Mouse (Mus musculus) MEL (cell line): ENCODE results near the gene Frem1.

Source experiments
- BHLHE40 ChIP-seq: IDR thresholded peaks from 2 replicates; pipeline ENCODE4 v1.6.1; 2012; ENCODE audit warnings: low read depth, mild to moderate bottlenecking, inconsistent platforms, low read length, improper control_type of control experiment, borderline replicate concordance
- CTCF ChIP-seq, 3 experiments: IDR thresholded peaks in 2 of 3; conservative IDR thresholded peaks in 1 of 3; 2 replicates each; pipeline ENCODE4 v1.5.1; 2011 to 2012; ENCODE audit warnings: low read length in 3 of 3, low read depth in 2 of 3, mild to moderate bottlenecking in 2 of 3, improper control_type of control experiment in 1 of 3, inconsistent platforms in 1 of 3, mixed read lengths in 1 of 3, moderate library complexity in 1 of 3; ENCODE audit not compliant: control insufficient read depth in 1 of 3, insufficient read depth in 1 of 3, poor library complexity in 1 of 3, severe bottlenecking in 1 of 3
- E2F4 ChIP-seq: IDR thresholded peaks from 2 replicates; pipeline ENCODE4 v1.6.1; 2011; ENCODE audit warnings: low read depth, low read length, improper control_type of control experiment, borderline replicate concordance
- EP300 ChIP-seq, 2 experiments: IDR thresholded peaks; 2 replicates each; pipeline ENCODE4 v1.6.1; 2011; ENCODE audit warnings: improper control_type of control experiment in 2 of 2, low read length in 2 of 2, low read depth in 1 of 2, mild to moderate bottlenecking in 1 of 2
- ETS1 ChIP-seq: IDR thresholded peaks from 2 replicates; pipeline ENCODE4 v1.6.1; 2012; ENCODE audit warnings: low read depth, mild to moderate bottlenecking, inconsistent platforms, low read length, improper control_type of control experiment, moderate library complexity
- HCFC1 ChIP-seq: IDR thresholded peaks from 2 replicates; pipeline ENCODE4 v1.6.1; 2012; ENCODE audit warnings: low read depth, mild to moderate bottlenecking, inconsistent platforms, low read length, improper control_type of control experiment, moderate library complexity
- KAT2A ChIP-seq: conservative IDR thresholded peaks from 2 replicates; pipeline ENCODE4 v1.6.1; 2012; ENCODE audit warnings: low read depth, low read length, improper control_type of control experiment, inconsistent platforms
- MAX ChIP-seq: IDR thresholded peaks from 2 replicates; pipeline ENCODE4 v1.6.1; 2011; ENCODE audit warnings: low read length, improper control_type of control experiment
- MXI1 ChIP-seq: IDR thresholded peaks from 2 replicates; pipeline ENCODE4 v1.6.1; 2011; ENCODE audit warnings: mild to moderate bottlenecking, low read depth, low read length, improper control_type of control experiment
- NRF1 ChIP-seq: IDR thresholded peaks from 2 replicates; pipeline ENCODE4 v1.6.1; 2014; ENCODE audit warnings: low read depth, mild to moderate bottlenecking, inconsistent platforms, low read length, improper control_type of control experiment, moderate library complexity; ENCODE audit not compliant: poor library complexity, insufficient read depth, severe bottlenecking
- POLR2A ChIP-seq, 2 experiments: IDR thresholded peaks; 2 replicates each; pipeline ENCODE4 v1.6.1; 2011 to 2012; ENCODE audit warnings: low read length in 2 of 2, mild to moderate bottlenecking in 2 of 2, control low read depth in 1 of 2, improper control_type of control experiment in 1 of 2, low read depth in 1 of 2, moderate library complexity in 1 of 2; ENCODE audit not compliant: control insufficient read depth in 1 of 2, insufficient read depth in 1 of 2, poor library complexity in 1 of 2
- POLR2AphosphoS2 ChIP-seq: IDR thresholded peaks from 2 replicates; pipeline ENCODE4 v1.6.1; 2011; ENCODE audit warnings: low read length, improper control_type of control experiment
- RCOR1 ChIP-seq: IDR thresholded peaks from 2 replicates; pipeline ENCODE4 v1.6.1; 2012; ENCODE audit warnings: low read depth, mild to moderate bottlenecking, inconsistent platforms, low read length, improper control_type of control experiment
- ZNF384 ChIP-seq: IDR thresholded peaks from 2 replicates; pipeline ENCODE4 v1.6.1; 2012; ENCODE audit warnings: low read depth, mild to moderate bottlenecking, inconsistent platforms, low read length, improper control_type of control experiment

GRCm38 (mm10) chr4:82945572-82946275 lies 106.4 kb downstream of the Frem1 start:
- TF ChIP-seq KAT2A (no peak), POLR2A (IDR thresholded peaks at IDR 0.05; ENCODE audit: control insufficient read depth in 1 of 2, insufficient read depth in 1 of 2, low read depth in 1 of 2, low read length in 2 of 2, poor library complexity in 1 of 2) (no peak), NRF1 (no peak), HCFC1 (no peak), EP300 (IDR thresholded peaks at IDR 0.05; ENCODE audit: low read depth in 1 of 2, low read length in 2 of 2) (no peak), MAX (no peak), BHLHE40 (no peak), ZNF384 (no peak), CTCF (IDR thresholded peaks at IDR 0.05 in 2 of 3, conservative IDR thresholded peaks at IDR 0.05 in 1 of 3; ENCODE audit: control insufficient read depth in 1 of 3, insufficient read depth in 1 of 3, low read depth in 2 of 3, low read length in 3 of 3, poor library complexity in 1 of 3, severe bottlenecking in 1 of 3) (no peak), ETS1 (no peak), POLR2AphosphoS2 (no peak), MXI1 (no peak), E2F4 (no peak), RCOR1 (no peak)
